Mouse (Mus musculus) olfactory bulb, adult 2 months (tissue): ENCODE data around the gene Gm3594. TPM values are rescaled to one million over a fixed set of nuclear protein-coding genes. Genes with fewer than 3 reads are reported as not detected.
"Not testable (repeated sequence)": the region's sequence is repeated elsewhere in the genome, so short reads cannot be mapped to it uniquely, and the experiment has no call there.

ENCODE experiments used
- H3K27ac ChIP-seq: fragments of 200-500 bp; 2 replicates; pipeline ENCODE4 v1.5.1; 2012; ENCODE audit warnings: low read depth, low read length; ENCODE audit not compliant: insufficient read depth
- H3K4me1 ChIP-seq: fragments of 200-500 bp; 2 replicates; pipeline ENCODE4 v1.6.1; 2012; ENCODE audit warnings: low read length; ENCODE audit not compliant: control insufficient read depth, insufficient read depth
- H3K4me3 ChIP-seq: fragments of 200-500 bp; 2 replicates; pipeline ENCODE4 v1.5.1; 2012; ENCODE audit warnings: mild to moderate bottlenecking, low read depth, low read length, moderate library complexity; ENCODE audit not compliant: insufficient read depth
- WGBS: fragments of 180-500 bp; shearing (Covaris S2); methylation state at CpG from one replicate; pipeline ENCODE4 v1.1.7; 2018; 5-methylcytosine and 5-hydroxymethylcytosine counted together
- polyA plus RNA-seq: library from polyadenylated mRNA; stranded (reverse); fragments of >200 nt; gene quantifications from 2 replicates; pipeline ENCODE4 v1.2.4, GENCODE M21; 2012; ENCODE audit warnings: low replicate concordance; ENCODE audit not compliant: missing spikeins, insufficient read depth, insufficient read length

Gene Gm3594
- polyA plus RNA-seq: not detected in 2 replicates

DNA sequence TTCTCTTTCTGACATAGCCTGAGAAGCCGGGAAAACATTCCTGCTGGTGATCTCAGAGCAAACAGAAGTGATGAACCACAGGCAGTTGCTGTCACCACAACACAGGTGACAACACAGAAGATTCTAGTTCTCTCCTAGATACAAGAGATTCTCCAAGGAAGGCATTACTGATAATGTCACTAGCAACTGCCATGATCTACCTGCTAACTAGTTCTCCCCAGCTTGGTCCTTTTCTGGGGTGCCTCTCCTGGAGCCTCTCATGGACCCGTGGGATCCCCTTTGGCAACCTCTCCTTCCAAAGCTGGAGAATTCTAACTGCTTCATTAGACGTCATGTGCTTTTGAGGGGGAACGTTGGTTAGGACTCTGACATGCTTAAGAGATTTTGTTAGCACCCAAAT lies at the start of gene Gm3594:
Gm3594 (minus strand) TSS at position 101 of the 400 bp plus-strand sequence.
- not testable (repeated sequence) for H3K27ac ChIP-seq, H3K4me1 ChIP-seq, H3K4me3 ChIP-seq
- WGBS: no CpG with 5 or more reads among the region's 4 CpGs

DNA sequence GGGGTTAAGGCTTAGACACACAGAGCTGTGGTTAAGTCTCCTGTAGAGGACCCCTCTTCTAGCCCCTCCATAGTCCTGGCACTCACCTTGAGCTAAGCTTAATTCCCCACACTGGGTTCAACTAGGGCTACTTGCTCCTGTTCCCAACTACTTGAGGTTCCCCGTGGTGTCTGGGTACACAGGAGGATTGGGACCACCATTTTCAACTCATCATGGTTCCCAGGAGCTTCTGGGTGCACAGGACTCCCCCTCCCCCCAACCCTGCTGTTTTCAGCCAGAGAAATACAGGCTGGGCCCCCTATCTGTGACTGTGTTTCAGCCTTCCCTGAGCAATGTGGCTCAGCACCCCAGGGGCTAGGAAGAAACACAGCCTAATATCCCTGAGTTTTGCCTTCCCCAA lies 41.9 kb upstream of the Gm3594 start:
- WGBS: 41% methylated on average over 1 of the region's 1 CpGs
- H3K27ac ChIP-seq, H3K4me1 ChIP-seq, H3K4me3 ChIP-seq: not testable (repeated sequence)

DNA sequence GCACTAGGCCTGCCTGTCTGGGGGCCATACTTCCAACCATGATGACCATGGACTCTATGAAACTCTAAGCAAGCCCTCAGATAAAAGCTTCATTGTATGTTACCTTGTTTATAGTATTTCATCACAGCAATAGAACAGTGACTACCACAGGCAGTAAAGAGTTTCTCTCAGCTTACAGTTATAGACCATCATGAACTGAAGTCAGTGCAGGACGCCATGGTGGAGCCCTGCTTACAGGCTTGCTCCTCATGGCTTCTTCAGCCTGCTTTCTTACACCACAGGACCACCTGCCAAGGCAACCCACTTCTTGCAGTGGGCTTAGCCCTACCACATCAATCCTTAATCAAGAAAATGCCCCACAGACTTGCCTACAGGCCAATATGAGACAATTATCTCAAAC lies 41.1 kb upstream of the Gm3594 start:
- H3K27ac ChIP-seq, H3K4me3 ChIP-seq, H3K4me1 ChIP-seq: not testable (repeated sequence)
- WGBS: 44% methylated on average over 1 of the region's 1 CpGs

DNA sequence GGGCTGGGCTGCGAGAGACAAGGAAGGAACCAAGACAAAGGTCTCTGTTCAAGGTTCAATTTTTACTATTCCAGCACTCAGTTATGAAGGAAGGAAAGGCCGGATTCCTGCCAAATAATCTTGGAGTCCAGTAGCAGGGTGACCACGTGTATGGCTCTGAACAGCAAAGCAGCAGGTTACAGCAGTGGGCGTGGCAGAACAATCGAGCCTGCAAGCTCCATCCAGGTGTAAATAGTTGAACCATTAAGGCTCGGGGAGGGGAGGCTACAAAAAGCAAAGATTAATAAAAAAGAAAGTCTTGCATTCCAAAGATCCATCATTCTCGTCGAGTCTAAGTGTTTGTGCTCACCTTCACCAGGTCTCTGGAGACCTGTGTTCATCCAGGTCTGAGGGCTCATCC lies 37.7 kb upstream of the Gm3594 start:
- not testable (repeated sequence) for H3K27ac ChIP-seq, H3K4me1 ChIP-seq, H3K4me3 ChIP-seq
- 83% methylated on average over 8 of the region's 8 CpGs for WGBS

DNA sequence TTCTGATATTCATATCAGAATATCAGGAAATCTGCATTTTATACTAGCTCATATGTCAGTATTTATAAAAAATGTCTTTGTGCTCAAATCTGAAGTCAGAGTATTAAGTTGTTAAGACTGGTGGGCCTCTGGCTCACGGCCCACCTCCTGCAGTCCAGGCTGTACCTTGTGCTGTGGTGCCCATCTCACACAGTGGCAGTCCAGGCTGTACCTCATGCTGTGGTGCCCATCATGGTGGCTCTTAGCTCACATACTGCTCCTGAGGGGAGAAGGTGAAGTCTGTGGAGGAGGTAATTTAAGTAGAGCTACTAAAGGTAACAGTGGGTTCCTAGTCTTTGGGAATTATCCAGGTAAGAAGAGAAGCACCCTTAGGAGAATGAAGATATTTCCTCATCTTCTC lies 27.4 kb upstream of the Gm3594 start:
- 87% methylated on average over 1 of the region's 1 CpGs for WGBS
- H3K27ac ChIP-seq, H3K4me1 ChIP-seq, H3K4me3 ChIP-seq: not testable (repeated sequence)

DNA sequence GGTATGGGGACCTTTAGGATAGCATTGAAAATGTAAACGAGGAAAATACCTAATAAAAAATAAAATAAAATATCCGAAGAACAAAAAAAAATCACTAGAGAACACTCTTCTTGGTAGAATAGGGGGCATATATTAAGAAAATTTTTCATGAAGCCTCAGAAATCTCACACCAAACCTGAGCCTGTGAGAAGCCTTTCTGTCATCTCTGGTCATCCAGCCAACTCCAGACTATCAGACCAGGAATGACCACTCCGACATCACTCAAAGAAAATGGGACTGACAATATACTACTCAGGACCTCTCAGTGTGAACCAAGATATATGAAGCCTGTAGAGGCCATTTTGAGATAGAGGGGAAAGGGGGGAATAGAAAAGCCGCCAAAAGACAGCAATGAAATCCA lies 3.6 kb downstream of the Gm3594 start:
- WGBS: 88% methylated on average over 2 of the region's 4 CpGs
- H3K27ac ChIP-seq, H3K4me3 ChIP-seq, H3K4me1 ChIP-seq: not testable (repeated sequence)

DNA sequence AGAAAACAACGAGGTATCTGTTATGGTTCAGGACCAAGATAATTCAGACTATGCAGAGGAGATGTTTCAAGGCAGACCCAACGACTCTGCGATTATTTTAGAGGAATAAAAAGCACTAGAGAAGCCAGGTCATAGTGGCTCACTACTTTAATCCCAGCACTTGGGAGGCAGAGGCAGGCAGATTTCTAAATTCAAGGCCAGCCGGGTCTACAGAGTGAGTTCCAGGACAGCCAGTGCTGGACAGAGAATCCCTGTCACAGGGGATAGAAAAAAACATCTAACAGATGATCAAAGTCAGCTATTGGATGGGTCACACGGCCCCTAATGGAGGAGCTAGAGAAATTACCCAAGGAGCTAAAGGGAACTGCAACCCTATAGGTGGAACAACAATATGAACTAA lies 4.2 kb downstream of the Gm3594 start:
- not testable (repeated sequence) for H3K27ac ChIP-seq, H3K4me3 ChIP-seq, H3K4me1 ChIP-seq
- 78% methylated on average over 2 of the region's 5 CpGs for WGBS

DNA sequence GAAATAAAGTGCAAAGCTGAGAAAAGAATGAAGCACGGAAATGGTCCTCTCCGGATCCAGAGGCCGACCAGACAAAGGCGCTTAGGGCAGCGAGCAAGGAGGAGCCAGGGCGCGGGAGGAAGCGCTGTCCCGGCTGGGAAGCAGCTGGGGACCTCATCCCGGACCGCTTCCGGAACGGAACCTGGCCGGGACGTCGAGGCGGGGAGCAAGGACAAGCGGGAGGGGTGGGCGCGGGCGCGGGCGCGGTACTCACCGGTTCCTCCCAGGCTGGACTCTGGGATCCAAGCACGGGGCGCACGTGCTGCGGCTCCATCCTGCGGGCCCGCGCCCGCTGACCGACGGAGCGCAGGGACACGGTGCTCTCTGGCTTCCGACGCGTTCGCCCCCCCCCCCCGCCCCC lies 17.6 kb downstream of the Gm3594 start:
- H3K4me3 ChIP-seq, H3K4me1 ChIP-seq, H3K27ac ChIP-seq: not testable (repeated sequence)
- WGBS: 4% methylated on average over 16 of the region's 42 CpGs

DNA sequence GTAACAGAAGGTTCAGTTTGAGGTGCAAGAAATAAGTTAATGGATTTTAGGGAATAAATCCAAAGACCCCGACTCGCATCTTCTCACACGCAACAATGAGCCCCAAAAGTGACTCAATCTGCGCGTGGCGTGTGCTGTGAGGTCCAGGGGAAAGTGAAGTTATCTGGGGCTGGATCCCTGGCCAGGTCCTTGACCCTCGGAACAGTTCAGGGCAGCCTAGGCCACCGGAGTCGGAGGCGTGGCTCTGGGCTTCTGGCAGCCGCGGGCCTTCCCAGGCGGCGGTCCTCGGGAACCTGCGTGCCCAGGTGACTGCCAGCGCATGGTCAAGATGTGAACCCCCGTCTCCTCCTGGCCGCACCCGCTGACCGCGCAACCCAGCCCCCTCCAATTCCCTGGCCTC lies 18.1 kb downstream of the Gm3594 start:
- not testable (repeated sequence) for H3K4me3 ChIP-seq, H3K27ac ChIP-seq, H3K4me1 ChIP-seq
- WGBS: 10% methylated on average over 22 of the region's 22 CpGs

DNA sequence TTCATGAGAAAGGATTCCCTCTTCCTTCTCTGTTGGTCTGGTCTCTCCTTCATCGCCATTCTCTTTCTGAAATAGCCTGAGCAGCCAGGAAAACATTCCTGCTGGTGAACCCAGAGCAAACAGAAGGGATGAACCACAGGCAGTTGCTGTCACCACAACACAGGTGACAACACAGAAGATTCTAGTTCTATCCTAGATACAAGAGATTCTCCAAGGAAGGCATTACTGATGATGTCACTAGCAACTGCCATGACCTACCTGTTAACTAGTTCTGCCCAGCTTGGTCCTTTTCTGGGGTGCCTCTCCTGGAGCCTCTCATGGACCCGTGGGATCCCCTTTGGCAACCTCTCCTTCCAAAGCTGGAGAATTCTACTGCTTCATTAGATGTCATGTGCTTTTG lies 32.0 kb downstream of the Gm3594 start, which contains the start of gene Gm3591:
Gm3591 (minus strand) TSS at position 101 of the 400 bp plus-strand sequence.
- H3K27ac ChIP-seq, H3K4me3 ChIP-seq, H3K4me1 ChIP-seq: not testable (repeated sequence)
- WGBS: no CpG with 5 or more reads among the region's 2 CpGs

DNA sequence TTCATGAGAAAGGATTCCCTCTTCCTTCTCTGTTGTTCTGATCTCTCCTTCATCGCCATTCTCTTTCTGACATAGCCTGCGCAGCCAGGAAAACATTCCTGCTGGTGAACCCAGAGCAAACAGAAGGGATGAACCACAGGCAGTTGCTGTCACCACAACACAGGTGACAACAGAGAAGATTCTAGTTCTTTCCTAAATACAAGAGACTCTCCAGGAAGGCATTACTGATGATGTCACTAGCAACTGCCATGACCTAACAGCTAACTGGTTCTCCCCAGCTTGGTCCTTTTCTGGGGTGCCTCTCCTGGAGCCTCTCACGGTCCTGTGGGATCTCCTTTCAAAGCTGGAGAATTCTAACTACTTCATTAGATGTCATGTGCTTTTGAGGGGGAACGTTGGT lies 54.2 kb downstream of the Gm3594 start, which contains the start of gene Gm16440:
Gm16440 (minus strand) TSS at position 101 of the 400 bp plus-strand sequence.
- 82% methylated on average over 2 of the region's 4 CpGs for WGBS

More for the DNA sequence above, 54.2 kb downstream of the Gm3594 start, which contains the start of gene Gm16440:
- not testable (repeated sequence) for H3K4me1 ChIP-seq, H3K27ac ChIP-seq, H3K4me3 ChIP-seq

Other genes with a start within 250 kb of the Gm3594 start
- gene Gm21560, start 225.3 kb downstream of the Gm3594 start, polyA plus RNA-seq: not detected in 2 replicates
- gene Gm3411, start 157.4 kb downstream of the Gm3594 start, polyA plus RNA-seq: not detected in 2 replicates
- not detected in 2 replicates for gene Gm21103, start 139.8 kb downstream of the Gm3594 start, polyA plus RNA-seq
- gene Gm3618, start 100.9 kb downstream of the Gm3594 start, polyA plus RNA-seq: not detected in 2 replicates
- gene Gm16440, start 54.3 kb downstream of the Gm3594 start, polyA plus RNA-seq: not detected in 2 replicates
- gene Gm3591, start 32.1 kb downstream of the Gm3594 start, polyA plus RNA-seq: not detected in 2 replicates
- not detected in 2 replicates for gene Gm8356, start 92.7 kb upstream of the Gm3594 start, polyA plus RNA-seq
- gene Gm3629, start 146.0 kb upstream of the Gm3594 start, polyA plus RNA-seq: not detected in 2 replicates
- gene Gm3460, start 177.8 kb upstream of the Gm3594 start, polyA plus RNA-seq: not detected in 2 replicates
- not detected in 2 replicates for gene Gm10251, start 239.6 kb upstream of the Gm3594 start, polyA plus RNA-seq